Mouse (Mus musculus) forebrain, postnatal 0 days (tissue): ENCODE results near the gene Catsper2. TPM values are rescaled to one million over a fixed set of nuclear protein-coding genes. Genes with fewer than 3 reads are reported as not detected.
A peak's percentile ranks its signal among the peaks of the same experiment; 100 is the strongest.

Experiments used
- ATAC-seq: fragments of 200-750 bp; cut with Nextera tagmentation; 2 replicates; pipeline ENCODE4 v1.8.0; 2017; ENCODE audit warnings: mild to moderate bottlenecking, moderate library complexity
- DNase-seq: peaks from one replicate; pipeline ENCODE4 v3.0.0-alpha.2; 2015
- H3K27ac ChIP-seq: fragments of 300-500 bp; sonication (generic); 2 replicates; pipeline ENCODE4 v1.5.1; 2014; ENCODE audit warnings: low read depth, mild to moderate bottlenecking, antibody characterized with exemption, low read length, moderate library complexity, mixed read lengths
- H3K27me3 ChIP-seq: fragments of 300-500 bp; sonication (generic); 2 replicates; pipeline ENCODE4 v1.6.1; 2014; ENCODE audit warnings: mild to moderate bottlenecking, low read length, mixed read lengths; ENCODE audit not compliant: insufficient read depth
- H3K36me3 ChIP-seq: fragments of 300-500 bp; sonication (generic); 2 replicates; pipeline ENCODE4 v1.6.1; 2014; ENCODE audit warnings: mild to moderate bottlenecking, moderate library complexity; ENCODE audit not compliant: insufficient read depth
- H3K4me1 ChIP-seq: fragments of 300-500 bp; sonication (generic); 2 replicates; pipeline ENCODE4 v1.6.1; 2014; ENCODE audit warnings: antibody characterized with exemption; ENCODE audit not compliant: insufficient read depth
- H3K4me2 ChIP-seq: fragments of 300-500 bp; sonication (generic); 2 replicates; pipeline ENCODE4 v1.6.1; 2014; ENCODE audit warnings: low read depth, mild to moderate bottlenecking, moderate library complexity
- H3K4me3 ChIP-seq: fragments of 300-500 bp; sonication (generic); 2 replicates; pipeline ENCODE4 v1.5.1; 2014; ENCODE audit warnings: low read depth, low read length, mixed read lengths
- H3K9ac ChIP-seq: fragments of 300-500 bp; sonication (generic); 2 replicates; pipeline ENCODE4 v1.6.1; 2014; ENCODE audit warnings: mild to moderate bottlenecking
- H3K9me3 ChIP-seq: fragments of 300-500 bp; sonication (generic); 2 replicates; pipeline ENCODE4 v1.6.1; 2016; ENCODE audit warnings: low read length
- CTCF ChIP-seq: sonication (generic); IDR thresholded peaks from 2 replicates; pipeline ENCODE4 v1.5.1; 2016; ENCODE audit warnings: antibody characterized with exemption, control low read depth, low read depth
- WGBS: fragments of 180-500 bp; shearing (Covaris S2); extraction: QIAGEN DNeasy Blood & Tissue Kit; methylation state at CpG from one replicate; pipeline ENCODE4 v1.1.7; 2014; 5-methylcytosine and 5-hydroxymethylcytosine counted together
- polyA plus RNA-seq: library from polyadenylated mRNA; unstranded; fragments of >200 nt; fragmentation: Nextera tagmentation; extraction: Ambion mirVana; gene quantifications from 2 replicates; pipeline ENCODE4 v1.2.1, GENCODE M21; 2015
- total RNA-seq: library from RNA; depleted of rRNA; stranded (reverse); fragments of >200 nt; gene quantifications from 2 replicates; pipeline ENCODE4 v1.2.3, GENCODE M21; 2014

Catsper2 gene
- total and polyA plus RNA-seq, 2 experiments from 2014 or later, result 3.3 to 4.9 TPM

DNA sequence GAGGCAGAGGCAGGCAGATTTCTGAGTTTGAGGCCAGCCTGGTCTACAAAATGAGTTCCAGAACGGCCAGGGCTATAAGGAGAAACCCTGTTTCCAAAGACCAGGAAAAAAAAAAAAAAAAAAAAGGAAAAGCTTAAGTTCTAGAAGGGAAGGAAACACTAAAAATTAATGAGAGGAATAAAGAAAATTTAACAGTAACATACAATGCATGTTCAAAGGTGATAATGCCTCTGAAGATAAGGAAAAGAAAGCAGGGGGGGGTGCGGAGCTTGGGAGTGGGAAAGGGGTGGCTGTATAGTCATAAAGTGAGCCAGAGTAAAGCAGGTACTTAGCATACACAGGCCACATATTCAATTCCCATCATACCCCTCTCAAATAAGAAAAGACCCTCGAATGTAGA is 31.5 kb upstream of the Catsper2 start:
- Histone ChIP-seq H3K4me2 (no peak overlapping the region), H3K4me3 (no peak overlapping the region), H3K4me1 (peaks cover 10% of the 10 kb centered on the region), H3K27me3 (peaks cover 7% of the 10 kb centered on the region), H3K27ac (no peak overlapping the region), H3K9ac (no peak overlapping the region), H3K36me3 (no peaks in the 10 kb centered on the region), H3K9me3 (no peaks in the 10 kb centered on the region)
- WGBS, result 88% methylated on average over 3 of the region's 3 CpGs
- ATAC-seq, result no peak
- no peak for TF ChIP-seq CTCF
- no peak for DNase-seq

DNA sequence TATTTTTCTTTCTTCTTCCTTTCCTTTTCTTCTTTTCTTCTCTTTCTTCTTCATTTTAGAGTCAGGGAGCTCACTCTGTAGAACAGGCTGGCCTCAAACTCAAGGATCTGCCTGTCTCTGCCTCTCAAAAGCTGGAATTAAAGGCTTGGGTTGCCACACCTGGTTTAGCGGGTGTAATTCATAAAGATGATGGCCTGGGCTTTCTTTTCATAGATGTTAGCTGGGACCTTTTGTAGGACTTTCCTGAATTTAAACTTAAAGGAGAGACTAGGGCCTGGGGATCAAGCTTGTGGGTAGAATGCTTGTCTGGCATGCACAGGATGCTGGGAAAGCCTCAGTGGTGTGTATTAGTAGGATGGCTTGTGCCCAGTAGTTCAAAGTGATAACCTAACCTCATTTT is 30.6 kb upstream of the Catsper2 start, which contains the start of gene Ell3:
Ell3 (minus strand) TSS at position 101 of the 400 bp plus-strand sequence.
- H3K9me3 ChIP-seq, result no peaks in the 10 kb centered on the region
- no peak for TF ChIP-seq CTCF
- peaks cover 10% of the 10 kb centered on the region for H3K4me1 ChIP-seq
- peaks cover 7% of the 10 kb centered on the region for H3K36me3 ChIP-seq
- no peak for ATAC-seq
- no peak for DNase-seq
- H3K9ac ChIP-seq, result no peak within 1 kb of the TSS
- WGBS, result 88% methylated on average over 1 of the region's 1 CpGs
- no peak within 1 kb of the TSS for H3K27ac ChIP-seq
- H3K27me3 ChIP-seq, result peaks cover 7% of the 10 kb centered on the region
- no peak within 1 kb of the TSS for H3K4me3 ChIP-seq
- H3K4me2 ChIP-seq, result peak within 1 kb of the TSS; percentile 49; the same call in 1 of the 2 replicates

DNA sequence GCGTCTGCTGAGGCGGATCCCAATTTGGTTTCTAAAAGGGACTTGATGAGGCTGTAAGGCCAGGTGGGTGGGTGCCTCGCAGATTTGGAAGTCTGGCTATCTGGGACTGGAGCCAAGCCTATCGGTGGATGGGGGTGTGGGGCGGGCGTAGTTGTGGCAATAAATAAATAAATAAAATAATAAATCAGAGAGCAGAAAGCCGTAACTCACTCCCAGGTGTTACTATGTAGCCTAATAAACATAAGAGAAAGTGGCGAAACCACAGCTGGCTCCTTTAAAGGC is 29.4 kb upstream of the Catsper2 start:
- Histone ChIP-seq H3K27ac (no peak overlapping the region), H3K4me2 (peak overlapping the region; percentile 49), H3K27me3 (peaks cover 7% of the 10 kb centered on the region), H3K36me3 (peaks cover 18% of the 10 kb centered on the region), H3K9ac (peak overlapping the region; percentile 22; the same call in 1 of the 2 replicates), H3K9me3 (no peaks in the 10 kb centered on the region), H3K4me3 (no peak overlapping the region), H3K4me1 (peaks cover 10% of the 10 kb centered on the region)
- ATAC-seq (no peak), DNase-seq (no peak)
- WGBS, result 11% methylated on average over 8 of the region's 8 CpGs
- no peak for TF ChIP-seq CTCF

- Histone ChIP-seq H3K36me3 (peaks cover 24% of the 10 kb centered on the region), H3K27ac (no peak overlapping the region), H3K9me3 (no peaks in the 10 kb centered on the region), H3K4me2 (peak overlapping the region; percentile 49), H3K4me1 (peaks cover 10% of the 10 kb centered on the region), H3K4me3 (peak overlapping the region; percentile 24), H3K27me3 (peaks cover 7% of the 10 kb centered on the region), H3K9ac (peak overlapping the region; percentile 22; the same call in 1 of the 2 replicates)
- DNase-seq (no peak), ATAC-seq (no peak)
- TF ChIP-seq CTCF, result no peak
- 2% methylated on average over 30 of the region's 30 CpGs for WGBS
Observed at GRCm38 (mm10) chr2:121442259-121443067, 28.9 kb upstream of the Catsper2 start.

DNA sequence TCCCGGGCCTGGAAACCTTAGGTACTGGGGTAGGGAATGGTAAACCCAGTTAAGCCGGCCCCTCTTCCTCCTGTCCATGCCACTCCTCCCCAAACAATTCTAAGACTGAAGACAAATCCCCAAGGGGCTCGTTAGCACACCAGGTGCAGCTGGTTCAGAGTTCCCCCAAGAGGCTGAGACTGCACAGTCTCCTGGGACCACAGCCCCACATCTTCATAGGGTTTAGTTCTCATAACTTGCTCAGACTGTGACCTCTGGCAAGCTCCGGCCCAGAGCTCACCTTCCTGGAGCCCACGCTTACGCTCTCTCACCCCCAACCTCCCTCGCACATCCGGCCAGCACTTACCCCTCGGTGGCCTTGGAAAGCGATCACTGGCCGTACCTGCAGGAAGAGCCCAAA is 28.2 kb upstream of the Catsper2 start:
- H3K4me3 ChIP-seq, result no peak overlapping the region
- no peak for TF ChIP-seq CTCF
- no peak overlapping the region for H3K27ac ChIP-seq
- H3K9me3 ChIP-seq, result no peaks in the 10 kb centered on the region
- H3K27me3 ChIP-seq, result peaks cover 7% of the 10 kb centered on the region
- WGBS, result 11% methylated on average over 11 of the region's 11 CpGs
- ATAC-seq, result no peak
- H3K4me2 ChIP-seq, result peak overlapping the region; percentile 49
- H3K36me3 ChIP-seq, result peaks cover 31% of the 10 kb centered on the region
- peaks cover 10% of the 10 kb centered on the region for H3K4me1 ChIP-seq
- DNase-seq, result no peak
- no peak overlapping the region for H3K9ac ChIP-seq

DNA sequence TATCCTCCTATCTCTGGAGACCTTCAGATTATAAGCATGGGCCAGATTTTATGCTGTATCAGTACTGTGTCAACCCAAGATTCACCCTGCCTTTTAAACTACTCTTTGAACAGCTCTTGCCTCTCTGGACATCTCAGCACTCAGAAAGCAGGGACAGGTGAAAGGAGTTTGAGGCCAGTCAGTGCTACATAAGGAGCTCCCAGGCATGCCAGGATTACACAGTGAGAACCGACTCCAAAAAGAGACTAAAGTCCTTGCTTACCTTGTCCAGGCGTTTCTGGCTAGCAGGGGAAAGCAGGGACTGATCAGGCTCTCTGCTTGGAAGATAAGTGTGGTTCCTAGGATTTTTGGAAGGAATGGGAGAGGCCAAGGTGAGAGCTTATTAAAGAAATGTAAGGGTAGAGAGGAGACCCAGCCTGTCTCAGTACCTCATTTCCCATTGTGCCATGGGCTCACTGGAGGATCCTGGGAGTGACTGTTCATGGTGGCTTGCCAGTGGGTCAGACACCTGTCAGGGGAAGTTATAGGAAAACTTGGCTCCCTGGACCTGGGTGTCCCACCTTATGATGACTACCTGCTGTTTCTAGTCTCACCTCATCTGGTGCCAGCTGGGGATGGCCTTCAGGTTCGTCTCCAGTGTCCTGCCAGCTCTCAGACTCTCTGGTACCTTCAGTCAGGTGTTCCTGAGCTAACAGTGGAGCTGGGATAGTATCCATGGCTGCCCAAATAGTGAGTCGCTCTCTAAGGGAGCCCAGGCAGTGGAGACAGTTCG is 27.4 kb upstream of the Catsper2 start:
- no peak for ATAC-seq
- H3K9me3 ChIP-seq, result no peaks in the 10 kb centered on the region
- peaks cover 32% of the 10 kb centered on the region for H3K36me3 ChIP-seq
- H3K27me3 ChIP-seq, result peaks cover 7% of the 10 kb centered on the region
- H3K4me2 ChIP-seq, result no peak overlapping the region
- WGBS, result 56% methylated on average over 5 of the region's 5 CpGs
- H3K9ac ChIP-seq, result no peak overlapping the region
- peaks cover 10% of the 10 kb centered on the region for H3K4me1 ChIP-seq
- no peak for TF ChIP-seq CTCF
- no peak overlapping the region for H3K4me3 ChIP-seq
- no peak overlapping the region for H3K27ac ChIP-seq
- no peak for DNase-seq

- H3K4me1 ChIP-seq, result peaks cover 10% of the 10 kb centered on the region
- H3K4me2 ChIP-seq, result no peak overlapping the region
- H3K27me3 ChIP-seq, result peaks cover 7% of the 10 kb centered on the region
- DNase-seq (no peak), ATAC-seq (no peak)
- H3K9me3 ChIP-seq, result no peaks in the 10 kb centered on the region
- no peak overlapping the region for H3K27ac ChIP-seq
- TF ChIP-seq CTCF, result no peak
- no peak overlapping the region for H3K9ac ChIP-seq
- peaks cover 43% of the 10 kb centered on the region for H3K36me3 ChIP-seq
- 74% methylated on average over 4 of the region's 4 CpGs for WGBS
- no peak overlapping the region for H3K4me3 ChIP-seq
Observed at GRCm38 (mm10) chr2:121439746-121440145, 26.2 kb upstream of the Catsper2 start.
